Mouse (Mus musculus) limb, embryonic 11.5 days (tissue): Measurements from ENCODE around the gene Irx4. TPM values are rescaled to one million over a fixed set of nuclear protein-coding genes. Genes with fewer than 3 reads are reported as not detected.

ENCODE experiments used
- ATAC-seq: fragments of 200-750 bp; cut with Nextera tagmentation; 2 replicates; pipeline ENCODE4 v1.8.0; 2017; ENCODE audit warnings: low read depth; ENCODE audit not compliant: insufficient number of reproducible peaks, low FRiP score, low TSS enrichment
- DNase-seq: peaks from one replicate; pipeline ENCODE4 v3.0.0-alpha.2; 2015; ENCODE audit warnings: low spot score
- H3K27ac ChIP-seq: fragments of 300-500 bp; sonication (generic); replicated peaks from 2 replicates; pipeline ENCODE4 v1.5.1; 2014; ENCODE audit warnings: low read depth, mild to moderate bottlenecking, low read length
- H3K27me3 ChIP-seq: fragments of 300-500 bp; sonication (generic); 2 replicates; pipeline ENCODE4 v1.6.1; 2014; ENCODE audit warnings: mild to moderate bottlenecking, low read length, mixed read lengths; ENCODE audit not compliant: control insufficient read depth, insufficient read depth
- H3K36me3 ChIP-seq: fragments of 300-500 bp; sonication (generic); 2 replicates; pipeline ENCODE4 v1.6.1; 2014; ENCODE audit warnings: mild to moderate bottlenecking, low read length, moderate library complexity, mixed read lengths; ENCODE audit not compliant: control insufficient read depth, insufficient read depth
- H3K4me1 ChIP-seq: fragments of 300-500 bp; sonication (generic); 2 replicates; pipeline ENCODE4 v1.6.1; 2014; ENCODE audit warnings: low read length, mixed read lengths; ENCODE audit not compliant: control insufficient read depth, insufficient read depth
- H3K4me2 ChIP-seq: fragments of 300-500 bp; sonication (generic); 2 replicates; pipeline ENCODE4 v1.6.1; 2014; ENCODE audit warnings: low read depth, mild to moderate bottlenecking, moderate library complexity; ENCODE audit not compliant: severe bottlenecking
- H3K4me3 ChIP-seq: fragments of 300-500 bp; sonication (generic); 2 replicates; pipeline ENCODE4 v1.5.1; 2014; ENCODE audit warnings: low read depth, low read length
- H3K9ac ChIP-seq: fragments of 300-500 bp; sonication (generic); 2 replicates; pipeline ENCODE4 v1.6.1; 2014; ENCODE audit warnings: mild to moderate bottlenecking, low read length
- H3K9me3 ChIP-seq: fragments of 300-500 bp; sonication (generic); 2 replicates; pipeline ENCODE4 v1.6.1; 2016; ENCODE audit warnings: low read length; ENCODE audit not compliant: control insufficient read depth
- WGBS: fragments of 180-500 bp; shearing (Covaris S2); extraction: QIAGEN DNeasy Blood & Tissue Kit; methylation state at CpG from one replicate; pipeline ENCODE4 v1.1.7; 2014; 5-methylcytosine and 5-hydroxymethylcytosine counted together
- polyA plus RNA-seq: library from polyadenylated mRNA; unstranded; fragments of >200 nt; fragmentation: Nextera tagmentation; extraction: Ambion mirVana; gene quantifications from 2 replicates; pipeline ENCODE4 v1.2.1, GENCODE M21; 2014

Gene Irx4
- polyA plus RNA-seq, 1 experiment from 2014 or later = 3.1 TPM

- ATAC-seq (no peak), DNase-seq (no peak)
- Histone ChIP-seq H3K27me3 (no peaks in the 10 kb centered on the region), H3K4me3 (no peak overlapping the region), H3K9ac (no peak overlapping the region), H3K4me1 (no peaks in the 10 kb centered on the region), H3K9me3 (no peaks in the 10 kb centered on the region), H3K27ac (no peak overlapping the region), H3K4me2 (no peak overlapping the region), H3K36me3 (no peaks in the 10 kb centered on the region)
- 68% methylated on average over 4 of the region's 4 CpGs for WGBS
Observed at GRCm38 (mm10) chr13:73298717-73299116, 38.4 kb downstream of the Irx4 start.

GRCm38 (mm10) chr13:73299322-73299721 is 39.0 kb downstream of the Irx4 start:
- Histone ChIP-seq H3K4me3 (no peak overlapping the region), H3K9ac (no peak overlapping the region), H3K27me3 (no peaks in the 10 kb centered on the region), H3K27ac (no peak overlapping the region), H3K4me1 (no peaks in the 10 kb centered on the region), H3K9me3 (no peaks in the 10 kb centered on the region), H3K4me2 (no peak overlapping the region), H3K36me3 (no peaks in the 10 kb centered on the region)
- DNase-seq = no peak
- ATAC-seq = no peak
- 89% methylated on average over 5 of the region's 5 CpGs for WGBS

DNA sequence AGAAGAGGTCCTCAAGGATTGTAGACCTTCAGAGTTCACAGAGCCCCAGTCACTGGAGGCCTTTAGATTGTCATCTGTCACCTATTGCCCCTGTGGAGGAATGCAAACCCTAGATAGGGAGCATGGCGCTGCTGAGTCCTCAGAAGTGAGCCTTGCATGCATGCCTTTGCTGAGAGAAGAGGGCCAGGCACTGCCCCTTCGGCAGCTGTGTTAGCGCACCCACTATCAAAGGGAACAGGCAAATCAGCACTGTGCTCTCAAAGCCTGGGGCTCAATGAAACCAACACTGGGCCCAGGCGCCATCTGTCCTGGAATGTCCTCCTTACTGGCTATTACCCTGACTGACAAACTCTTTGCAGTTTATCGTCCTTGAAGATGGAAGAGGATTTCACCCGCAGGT is 44.5 kb downstream of the Irx4 start:
- Histone ChIP-seq H3K27ac (no peak overlapping the region), H3K4me3 (no peak overlapping the region), H3K4me1 (no peaks in the 10 kb centered on the region), H3K27me3 (no peaks in the 10 kb centered on the region), H3K9ac (no peak overlapping the region), H3K9me3 (no peaks in the 10 kb centered on the region), H3K36me3 (no peaks in the 10 kb centered on the region), H3K4me2 (no peak overlapping the region)
- no peak for DNase-seq
- ATAC-seq = no peak
- 52% methylated on average over 6 of the region's 6 CpGs for WGBS

DNA sequence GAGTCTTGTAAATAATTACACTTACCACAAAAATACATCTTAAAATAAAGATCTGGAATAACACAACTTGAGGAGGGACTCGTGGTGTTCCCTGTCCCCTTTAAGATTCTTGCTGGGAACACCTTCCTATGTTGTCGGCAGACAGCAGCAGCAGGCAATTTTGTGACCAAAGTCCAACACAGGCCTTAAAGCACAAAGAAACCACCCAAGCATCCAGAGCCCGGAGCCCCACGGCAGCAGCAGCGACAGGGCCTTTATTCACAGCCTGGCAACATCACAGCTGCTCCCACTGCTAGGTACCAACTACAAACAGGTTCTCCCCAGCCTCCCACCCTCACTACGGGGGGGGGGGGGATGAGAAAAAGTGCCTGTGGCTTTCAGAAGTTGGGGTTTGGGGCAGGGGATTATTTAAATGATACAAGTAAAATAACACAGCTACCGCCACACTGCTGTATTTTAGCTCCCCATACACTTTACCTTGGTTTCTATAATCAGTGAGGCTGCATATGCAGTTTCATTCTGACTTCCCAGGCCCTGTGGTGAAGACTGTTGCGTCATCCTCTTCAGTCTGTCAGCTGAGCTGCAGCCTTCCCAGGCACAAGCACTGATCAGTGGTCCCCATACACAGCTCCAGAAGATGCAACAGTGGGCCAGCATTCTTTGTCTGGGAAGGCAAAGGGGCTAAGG is 45.3 kb downstream of the Irx4 start:
- DNase-seq (no peak), ATAC-seq (no peak)

GRCm38 (mm10) chr13:73306085-73306410 is 45.8 kb downstream of the Irx4 start:
- Histone ChIP-seq H3K9me3 (no peaks in the 10 kb centered on the region), H3K27me3 (no peaks in the 10 kb centered on the region), H3K27ac (no peak overlapping the region), H3K9ac (no peak overlapping the region), H3K4me1 (no peaks in the 10 kb centered on the region), H3K4me3 (no peak overlapping the region), H3K36me3 (no peaks in the 10 kb centered on the region), H3K4me2 (no peak overlapping the region)
- WGBS = 65% methylated on average over 4 of the region's 4 CpGs
- DNase-seq = no peak
- ATAC-seq = no peak

More for the DNA sequence above, 45.3 kb downstream of the Irx4 start:
- no peak overlapping the region for H3K4me2 ChIP-seq
- no peaks in the 10 kb centered on the region for H3K4me1 ChIP-seq
- 65% methylated on average over 8 of the region's 8 CpGs for WGBS
- no peaks in the 10 kb centered on the region for H3K9me3 ChIP-seq
- no peak overlapping the region; the same call in 1 of the 2 replicates for H3K27ac ChIP-seq
- no peaks in the 10 kb centered on the region for H3K27me3 ChIP-seq
- H3K9ac ChIP-seq = no peak overlapping the region
- H3K4me3 ChIP-seq = no peak overlapping the region
- H3K36me3 ChIP-seq = no peaks in the 10 kb centered on the region

DNA sequence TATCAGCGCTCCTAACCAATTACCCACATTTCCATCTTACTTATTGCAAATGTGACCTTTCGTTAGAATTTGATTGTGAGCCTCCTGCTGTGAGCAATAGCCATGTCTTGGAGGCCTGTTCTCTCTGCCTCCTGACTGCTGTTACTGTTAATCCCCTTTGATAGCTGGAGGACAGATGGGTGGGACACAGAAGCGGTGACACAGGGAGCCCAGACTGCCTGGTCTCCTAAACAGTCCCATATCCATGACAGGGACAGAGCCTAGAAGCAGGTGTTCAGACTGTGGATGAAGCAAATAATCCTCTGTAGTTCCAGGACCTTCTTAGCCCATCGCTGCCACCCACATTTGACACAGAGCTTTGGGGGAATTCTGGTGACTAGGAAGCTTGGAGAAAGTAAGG is 46.2 kb downstream of the Irx4 start:
- ATAC-seq (no peak), DNase-seq (no peak)
- no peak overlapping the region for H3K27ac ChIP-seq
- no peaks in the 10 kb centered on the region for H3K4me1 ChIP-seq
- 58% methylated on average over 4 of the region's 4 CpGs for WGBS
- H3K9ac ChIP-seq = no peak overlapping the region
- H3K9me3 ChIP-seq = no peaks in the 10 kb centered on the region
- H3K36me3 ChIP-seq = no peaks in the 10 kb centered on the region
- H3K4me3 ChIP-seq = no peak overlapping the region
- no peaks in the 10 kb centered on the region for H3K27me3 ChIP-seq
- H3K4me2 ChIP-seq = no peak overlapping the region

DNA sequence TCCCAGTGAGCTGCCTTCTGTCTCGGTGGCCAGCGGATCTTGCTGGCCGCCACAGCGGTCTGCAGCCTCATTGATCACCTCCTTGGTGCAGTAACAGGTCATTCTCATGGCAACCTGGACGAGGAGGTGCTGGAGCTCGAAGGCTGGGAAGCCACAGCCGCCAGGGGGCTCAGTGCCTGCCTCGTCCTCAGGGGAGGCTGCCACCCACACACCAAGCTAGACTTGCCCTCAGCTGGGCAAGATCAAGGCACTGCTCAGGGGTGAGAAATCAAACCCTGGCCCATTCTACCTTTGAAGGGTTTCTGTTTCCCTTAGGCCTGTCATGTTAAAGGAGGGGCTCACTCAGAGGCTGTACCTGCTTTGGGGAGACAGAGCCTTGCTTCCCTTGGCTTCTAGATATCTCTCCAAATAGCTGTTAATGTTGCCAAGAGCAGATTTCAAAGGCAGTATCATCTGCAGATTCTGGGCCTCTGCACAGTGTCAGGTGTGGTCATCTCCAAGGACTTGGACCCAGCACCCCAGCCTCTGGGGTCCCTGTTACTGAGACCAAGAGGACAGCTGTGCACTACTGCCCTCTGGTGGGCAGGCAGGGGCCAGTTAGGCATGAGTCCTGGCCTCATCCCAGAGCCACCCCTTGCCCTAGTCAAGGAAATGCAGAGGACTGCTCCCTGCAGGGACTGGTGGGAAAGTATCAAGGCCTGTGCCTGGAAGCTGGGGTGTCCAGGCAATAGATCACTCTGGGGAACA is 50.1 kb downstream of the Irx4 start:
- WGBS = 25% methylated on average over 8 of the region's 8 CpGs
- DNase-seq = peak; percentile 79

More for the DNA sequence above, 50.1 kb downstream of the Irx4 start:
- H3K4me1 ChIP-seq = no peaks in the 10 kb centered on the region
- peak; percentile 61; the same call in 1 of the 2 replicates for ATAC-seq
- H3K9ac ChIP-seq = no peak overlapping the region
- H3K4me2 ChIP-seq = no peak overlapping the region
- H3K27me3 ChIP-seq = no peaks in the 10 kb centered on the region
- H3K27ac ChIP-seq = no peak overlapping the region
- no peaks in the 10 kb centered on the region for H3K9me3 ChIP-seq
- no peak overlapping the region for H3K4me3 ChIP-seq
- no peaks in the 10 kb centered on the region for H3K36me3 ChIP-seq
